10 mouse cellular contexts compared by ENCODE assay signal in the genomic region with DNA sequence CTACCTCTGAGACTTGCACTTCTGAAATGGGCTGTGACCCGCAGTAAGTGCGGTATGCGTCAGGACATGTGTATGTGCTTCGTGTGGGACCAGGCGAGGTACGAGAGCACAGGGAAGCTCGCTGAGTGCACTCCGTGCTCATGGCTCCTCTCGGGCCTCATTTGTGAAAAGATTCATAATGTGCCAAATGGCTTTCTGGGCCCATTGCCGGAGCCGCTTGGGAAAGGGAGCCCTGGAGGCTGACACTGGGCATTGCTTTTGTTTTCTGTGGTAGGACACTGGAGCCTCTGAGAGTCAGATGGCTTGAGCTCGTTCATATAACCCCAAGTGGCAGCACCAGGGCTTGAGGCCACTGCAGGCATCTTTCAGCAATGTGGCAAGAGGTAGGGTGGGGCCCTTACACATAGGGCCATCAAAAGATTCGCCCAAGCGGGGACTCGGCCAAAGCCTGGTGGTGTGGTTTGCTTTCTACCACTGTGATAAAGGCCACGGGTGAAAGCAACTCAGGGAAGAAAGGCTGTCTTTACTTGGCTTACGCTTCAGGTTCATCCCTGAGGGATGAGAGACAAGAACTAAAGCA. TPM values are rescaled to one million over a fixed set of nuclear protein-coding genes. Genes with fewer than 3 reads are reported as not detected.
DNase-seq lines count a peak whose midpoint lies in the region; ATAC-seq and TF ChIP-seq lines count a peak whose summit lies in the region.
"Had no signal": no experiment of that assay in that cellular context is flagged by ENCODE, and none has a peak within 500 bp of the region (broad histone marks: within the 10 kb centered on the region; RNA-seq: fewer than 3 reads in every experiment).

No protein-coding gene starts in this region.

- peaks cover 25% of the 10 kb centered on the region for H3K4me1 ChIP-seq in olfactory bulb, adult 2 months (ENCODE audit: control insufficient read depth, insufficient read depth, low read length)

- no peak for ATAC-seq in cerebellum, adult (ENCODE audit: insufficient number of reproducible peaks, low FRiP score, low TSS enrichment)

- H3K4me3 ChIP-seq in left cerebral cortex, adult 2 months, result no peak overlapping the region
- no peak overlapping the region for H3K4me3 ChIP-seq in olfactory bulb, adult 2 months (ENCODE audit: insufficient read depth, low read depth, low read length)
- H3K4me3 ChIP-seq: erythroblast, embryonic 14.5 days; heart, embryonic 15.5 days had no signal

- peak; percentile 27 for TF ChIP-seq CTCF in left cerebral cortex, adult 2 months (IDR thresholded peaks at IDR 0.05)
- TF ChIP-seq CTCF in olfactory bulb, adult 2 months (IDR thresholded peaks at IDR 0.05; ENCODE audit: insufficient read depth, low read depth, low read length), result no peak

- no peak for TF ChIP-seq POLR2A in olfactory bulb, adult 2 months (IDR thresholded peaks at IDR 0.05; ENCODE audit: insufficient read depth, low read depth, low read length)

- H3K27ac ChIP-seq in left cerebral cortex, adult 2 months, result peak overlapping the region; percentile 80
- H3K27ac ChIP-seq in olfactory bulb, adult 2 months (ENCODE audit: insufficient read depth, low read depth, low read length), result peak overlapping the region; percentile 48
- H3K27ac ChIP-seq: heart, embryonic 15.5 days had no signal

- peak; percentile 66 for DNase-seq in cerebellum, adult 11-12 months
- DNase-seq in left cerebral cortex, adult 2 months (ENCODE audit: extremely low spot score in 1 of 2, low spot score in 2 of 2), result peak in 1 of 2 experiments; percentile 48
- DNase-seq in left cerebral cortex, postnatal 10 days (ENCODE audit: extremely low spot score in 1 of 2, low spot score in 2 of 2), result no peak
- DNase-seq in cerebellum, postnatal 10 days, result peak; percentile 76 to 80
- no peak for DNase-seq in kidney, postnatal 25 days
- no peak for DNase-seq in urinary bladder, postnatal 25 days (ENCODE audit: low spot score)

- WGBS in olfactory bulb, adult 2 months, result 70% methylated on average over 17 of the region's 17 CpGs

- intact Hi-C loops in left cerebral cortex, adult 2 months (cut with DNase I), result loop anchor here (2.0 to 10.0 kb wide), 5 partner anchors 19 to 699 kb away; partner anchors contain the start of genes Pum2 and Ttc32
- intact Hi-C loops in left cerebral cortex, postnatal 10 days (cut with DNase I), result loop anchor here (1.0 to 10.0 kb wide), 3 partner anchors 126 to 699 kb away; partner anchors contain the start of gene Ttc32

RNA-seq across cellular contexts. Expression of gene Hs1bp3, which starts 12.8 kb away (rescaled TPM):
- total RNA-seq in left cerebral cortex, adult 2 months (2021), result 10 to 100 TPM; 11.8 to 12.7 TPM
- 10 to 100 TPM in 1 of 2 experiments, 1 to 10 TPM in 1; 9.4 to 10.1 TPM for total RNA-seq in left cerebral cortex, postnatal 10 days (2021)
- polyA plus RNA-seq in olfactory bulb, adult 2 months (2012; ENCODE audit: insufficient read depth, insufficient read length, low replicate concordance, missing spikeins), result not detected in 2 replicates

RNA-seq across cellular contexts. Expression of gene Gdf7, which starts 24.3 kb away (rescaled TPM):
- total RNA-seq in left cerebral cortex, adult 2 months (2021), result 1 to 10 TPM in 1 of 2 experiments, under 1 TPM in 1; 0.66 to 1.1 TPM
- under 1 TPM in 1 of 2 experiments, not detected in 1; 0.24 TPM for total RNA-seq in left cerebral cortex, postnatal 10 days (2021)
- not detected in 2 replicates for polyA plus RNA-seq in olfactory bulb, adult 2 months (2012; ENCODE audit: insufficient read depth, insufficient read length, low replicate concordance, missing spikeins)
- polyA plus RNA-seq: erythroblast, embryonic 14.5 days; heart, embryonic 15.5 days had no signal

Comparison
In these comparisons a context has a peak if more than half of its experiments do, and no peak if none do; other contexts are left out.
1. DNase-seq: peak in cerebellum, adult 11-12 months (single experiment) and cerebellum, postnatal 10 days (2 of 2); none in left cerebral cortex, postnatal 10 days (0 of 2), kidney, postnatal 25 days (0 of 2) and urinary bladder, postnatal 25 days (single experiment).